Mouse (Mus musculus): ENCODE results near the gene Exo5. TPM values are rescaled to one million over a fixed set of nuclear protein-coding genes. Genes with fewer than 3 reads are reported as not detected.

Exo5 gene
- 5.3 and 6.2 TPM in 2 replicates for polyA plus RNA-seq (2012)

- no peak for TF ChIP-seq GATA1 (IDR thresholded peaks at IDR 0.05; ENCODE audit: low read length)
Observed at GRCm38 (mm10) chr4:120924554-120925299, at the start of gene Exo5. Gene Exo5, minus strand, starts transcription at chr4:120925017.

GRCm38 (mm10) chr4:120971842-120972241 is 47.0 kb upstream of the Exo5 start:
- TF ChIP-seq GATA1 (IDR thresholded peaks at IDR 0.05; ENCODE audit: low read length) = no peak

- no peak for TF ChIP-seq GATA1 (IDR thresholded peaks at IDR 0.05; ENCODE audit: low read length)
Observed at GRCm38 (mm10) chr4:120969382-120970146, 44.7 kb upstream of the Exo5 start.

GRCm38 (mm10) chr4:120968486-120968885 is 43.7 kb upstream of the Exo5 start:
- TF ChIP-seq GATA1 (IDR thresholded peaks at IDR 0.05; ENCODE audit: low read length) = no peak

GRCm38 (mm10) chr4:120955586-120955985 is 30.8 kb upstream of the Exo5 start:
- no peak for TF ChIP-seq GATA1 (IDR thresholded peaks at IDR 0.05; ENCODE audit: low read length)

GRCm38 (mm10) chr4:120953667-120954066 is 28.9 kb upstream of the Exo5 start:
- TF ChIP-seq GATA1 (IDR thresholded peaks at IDR 0.05; ENCODE audit: low read length) = no peak

- no peak for TF ChIP-seq GATA1 (IDR thresholded peaks at IDR 0.05; ENCODE audit: low read length)
Observed at GRCm38 (mm10) chr4:120953038-120953437, 28.2 kb upstream of the Exo5 start.

- TF ChIP-seq GATA1 (IDR thresholded peaks at IDR 0.05; ENCODE audit: low read length) = no peak
Observed at GRCm38 (mm10) chr4:120952163-120952562, 27.3 kb upstream of the Exo5 start.

- TF ChIP-seq GATA1 (IDR thresholded peaks at IDR 0.05; ENCODE audit: low read length) = no peak
Observed at GRCm38 (mm10) chr4:120951428-120951973, 26.7 kb upstream of the Exo5 start, which contains the start of gene Zfp69. Gene Zfp69, minus strand, starts transcription at chr4:120951699.

GRCm38 (mm10) chr4:120950763-120951427 is 26.1 kb upstream of the Exo5 start:
- no peak for TF ChIP-seq GATA1 (IDR thresholded peaks at IDR 0.05; ENCODE audit: low read length)

- no peak for TF ChIP-seq GATA1 (IDR thresholded peaks at IDR 0.05; ENCODE audit: low read length)
Observed at GRCm38 (mm10) chr4:120948938-120949337, 24.1 kb upstream of the Exo5 start.

- TF ChIP-seq GATA1 (IDR thresholded peaks at IDR 0.05; ENCODE audit: low read length) = no peak
Observed at GRCm38 (mm10) chr4:120935006-120935405, 10.2 kb upstream of the Exo5 start.

GRCm38 (mm10) chr4:120930736-120931135 is 5.9 kb upstream of the Exo5 start:
- no peak for TF ChIP-seq GATA1 (IDR thresholded peaks at IDR 0.05; ENCODE audit: low read length)

GRCm38 (mm10) chr4:120928686-120929085 is 3.9 kb upstream of the Exo5 start:
- no peak for TF ChIP-seq GATA1 (IDR thresholded peaks at IDR 0.05; ENCODE audit: low read length)

- TF ChIP-seq GATA1 (IDR thresholded peaks at IDR 0.05; ENCODE audit: low read length) = no peak
Observed at GRCm38 (mm10) chr4:120925386-120925785, 569 bp upstream of the Exo5 start.

- TF ChIP-seq GATA1 (IDR thresholded peaks at IDR 0.05; ENCODE audit: low read length) = no peak
Observed at GRCm38 (mm10) chr4:120921461-120921860, 3.4 kb downstream of the Exo5 start.
